Mouse (Mus musculus): ENCODE measurements around the gene Armc2.

GRCm38 (mm10) chr10:41901864-41902263 is 116.4 kb downstream of the Armc2 start:
- TF ChIP-seq CTCF (IDR thresholded peaks at IDR 0.05; ENCODE audit: extremely low read depth, insufficient read depth, insufficient read length, insufficient replicate concordance) (no peak), POLR2A (IDR thresholded peaks at IDR 0.05; ENCODE audit: low read depth, low read length) (no peak)
